Mouse (Mus musculus) left cerebral cortex, postnatal 14 days (tissue): ENCODE measurements around the gene Dram1. TPM values are rescaled to one million over a fixed set of nuclear protein-coding genes. Genes with fewer than 3 reads are reported as not detected.
"Not testable (repeated sequence)": the region's sequence is repeated elsewhere in the genome, so short reads cannot be mapped to it uniquely, and the experiment has no call there.

Experiments
- DNase-seq, 2 experiments: peaks; one replicate each; pipeline ENCODE4 v3.0.0; 2021 to 2022; ENCODE audit warnings: low spot score in 2 of 2, mixed read lengths in 1 of 2
- intact Hi-C: fragments of 180-260 bp; cut with DNase I; formaldehyde crosslinking; loops from one replicate; pipeline ENCODE4 v1.15.1; 2025
- total RNA-seq, 2 experiments: library from RNA; stranded (reverse); gene quantifications; 2 replicates each; pipeline ENCODE4 v1.2.3; 2021

Dram1 gene
- total RNA-seq, 2 experiments from 2014 or later, result 0.85 to 1.5 TPM

GRCm38 (mm10) chr10:88390096-88390790 lies 11.4 kb upstream of the Dram1 start:
- intact Hi-C loops, result loop anchor here (10.0 kb wide), 1 partner anchor 1845 kb away; no protein-coding TSS in a partner anchor

DNA sequence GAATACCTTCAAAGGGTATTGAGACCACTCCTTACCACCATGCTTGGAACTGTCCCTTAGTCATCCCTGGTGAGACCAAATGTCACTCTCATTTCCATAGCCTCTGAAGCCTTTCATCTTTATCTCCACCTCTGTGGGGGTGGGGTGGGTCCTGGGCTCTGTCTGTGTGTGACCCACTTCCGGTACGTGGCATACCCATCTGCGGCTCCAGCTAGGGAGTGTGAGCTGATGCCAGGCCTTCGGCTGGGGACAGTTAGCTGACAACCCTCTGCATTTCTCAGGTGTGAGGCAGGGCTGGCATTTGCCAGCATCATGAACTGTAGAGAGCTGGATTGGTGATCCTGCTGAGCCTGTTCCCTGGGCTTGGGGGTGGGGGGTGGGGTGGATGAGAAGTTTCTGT lies 10.7 kb upstream of the Dram1 start:
- DNase-seq, result no peak
- intact Hi-C loops, result no loop called here

More at GRCm38 (mm10) chr10:88390096-88390790, 11.4 kb upstream of the Dram1 start:
- DNase-seq, result no peak

DNA sequence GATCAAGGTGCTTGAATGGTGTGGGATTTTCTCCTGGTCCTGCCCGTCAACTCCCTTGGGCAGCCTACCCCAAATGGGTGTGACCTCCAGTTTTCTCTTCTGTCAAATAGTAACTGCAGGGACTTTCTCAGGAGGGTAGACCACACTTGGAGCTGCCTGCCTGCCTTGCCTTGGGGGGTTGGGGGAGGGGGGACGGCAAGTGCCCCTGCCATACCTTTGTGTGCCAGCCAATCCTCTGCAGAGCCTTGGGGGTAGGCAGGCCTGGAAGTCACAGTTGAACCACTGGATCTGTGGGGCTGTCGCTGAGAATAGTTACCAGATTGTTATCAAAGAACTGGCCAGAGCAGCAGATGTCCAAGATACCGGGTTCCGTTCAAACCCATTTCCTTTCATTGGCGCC lies 7.4 kb upstream of the Dram1 start:
- intact Hi-C loops, result no loop called here
- DNase-seq, result no peak

DNA sequence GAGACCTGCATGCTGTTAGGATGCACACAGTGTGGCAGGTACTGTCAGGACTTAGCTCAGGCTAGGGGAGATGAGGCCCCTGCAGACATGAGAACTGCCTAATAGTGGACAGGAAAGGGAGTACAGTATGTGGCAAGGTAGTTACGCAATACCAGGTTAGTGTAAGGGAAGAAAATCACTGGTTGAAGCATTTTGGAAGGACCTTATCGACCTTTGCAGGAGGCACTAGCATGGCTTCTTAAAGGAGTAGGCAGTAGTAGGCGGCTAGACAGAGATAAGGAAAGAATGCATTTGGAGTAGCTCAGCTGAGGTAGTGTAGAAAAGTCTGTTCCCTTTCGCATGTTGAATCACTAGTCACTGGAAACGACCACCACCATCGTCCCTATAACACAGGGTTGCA lies 6.9 kb upstream of the Dram1 start:
- intact Hi-C loops, result no loop called here
- DNase-seq, result no peak

- intact Hi-C loops, result no loop called here
- no peak for DNase-seq
Observed at GRCm38 (mm10) chr10:88385290-88385689, 6.4 kb upstream of the Dram1 start.

DNA sequence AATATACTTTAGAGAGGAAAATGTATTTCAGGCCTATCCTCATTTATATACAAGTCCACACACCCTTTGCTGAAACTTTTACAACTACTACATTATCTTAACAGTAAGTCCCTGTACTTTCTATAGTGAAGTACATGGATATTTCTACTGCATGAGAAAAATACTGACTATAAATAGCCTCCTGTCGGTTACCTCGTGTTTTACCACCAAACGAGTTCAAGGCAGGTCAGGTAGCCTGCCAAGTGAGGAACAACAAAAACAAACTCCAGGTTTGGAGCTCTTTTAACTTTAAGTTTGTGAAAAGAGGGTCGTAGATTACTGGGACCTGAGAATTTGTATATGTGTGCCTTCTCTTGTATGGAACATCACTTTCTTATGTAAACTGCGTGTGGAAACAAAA lies 5.2 kb upstream of the Dram1 start:
- intact Hi-C loops, result no loop called here
- no peak for DNase-seq

DNA sequence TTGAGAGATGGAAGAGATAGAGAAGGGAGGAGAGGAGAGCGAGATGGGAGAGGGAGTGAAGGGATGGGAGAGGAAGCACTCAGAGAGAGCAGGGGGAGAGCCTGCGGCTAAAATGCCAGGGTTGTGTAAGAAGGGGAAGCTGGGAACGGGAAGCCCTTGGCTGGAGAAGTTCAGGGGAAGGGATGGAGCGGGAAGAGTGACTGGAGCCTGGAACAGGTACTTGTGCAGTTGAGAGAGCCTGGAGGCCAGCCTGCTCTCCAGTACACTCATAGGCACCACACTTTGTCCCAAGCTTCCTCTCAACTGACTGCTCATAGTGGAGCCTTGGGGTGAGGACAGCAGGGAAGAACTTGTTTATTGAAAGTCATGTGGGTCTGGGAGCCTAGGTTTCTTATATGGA lies 4.6 kb upstream of the Dram1 start:
- DNase-seq, result no peak
- intact Hi-C loops, result no loop called here

DNA sequence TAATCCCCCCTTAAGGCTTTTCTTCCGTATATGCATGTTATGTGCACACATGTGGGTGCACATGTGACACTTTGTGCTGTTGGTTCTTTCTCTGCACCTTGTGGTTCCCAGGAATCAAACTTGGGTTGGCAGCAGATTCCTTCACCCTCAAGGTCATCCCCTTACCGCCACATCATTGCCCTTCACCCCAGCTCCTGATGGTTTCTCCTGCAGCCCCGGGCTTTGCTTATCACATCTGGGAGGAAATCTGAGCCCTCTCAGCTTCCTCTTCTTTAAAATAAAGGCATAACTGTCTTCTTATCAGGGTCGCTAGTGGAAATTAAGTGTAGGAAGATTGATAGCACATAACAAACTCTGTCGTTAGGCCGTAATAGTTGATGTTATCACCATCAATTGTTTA lies 3.1 kb upstream of the Dram1 start:
- intact Hi-C loops, result no loop called here
- DNase-seq, result no peak

GRCm38 (mm10) chr10:88381286-88381685 lies 2.4 kb upstream of the Dram1 start:
- intact Hi-C loops, result no loop called here

DNA sequence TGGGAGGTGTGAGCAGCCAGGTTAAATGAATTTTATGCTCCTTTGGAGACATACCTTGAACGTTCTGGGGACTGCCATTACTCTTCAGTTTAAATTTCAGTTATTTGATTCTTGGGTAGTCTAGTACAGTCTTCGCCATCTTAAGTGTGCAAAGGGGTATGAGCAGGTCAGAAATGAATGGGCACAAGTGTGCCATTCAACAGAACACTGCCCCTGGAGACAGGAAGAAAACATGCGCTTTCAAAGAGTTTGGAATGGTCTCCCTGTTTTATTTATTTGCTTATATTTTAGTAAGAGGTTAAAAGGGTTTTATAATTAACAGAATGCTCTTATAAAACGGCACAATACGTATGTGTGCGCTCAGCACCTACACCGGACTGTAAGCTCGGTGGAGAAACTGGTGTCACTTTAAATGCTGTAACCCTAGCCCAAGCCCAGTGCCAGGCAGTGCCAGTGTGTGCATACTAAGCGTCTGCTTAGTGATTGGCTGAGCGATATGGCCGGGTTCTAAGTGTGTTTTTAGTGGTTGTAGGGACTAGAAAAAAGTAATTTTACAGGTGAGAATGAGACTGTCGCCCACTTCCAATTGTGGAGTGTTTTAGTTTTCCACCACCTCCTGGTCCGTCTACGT lies 1.7 kb upstream of the Dram1 start:
- intact Hi-C loops, result no loop called here
- no peak for DNase-seq

More at GRCm38 (mm10) chr10:88381286-88381685, 2.4 kb upstream of the Dram1 start:
- DNase-seq, result no peak

- DNase-seq, result peak; percentile 22 to 36
- intact Hi-C loops, result no loop called here
Observed at GRCm38 (mm10) chr10:88380002-88380401, 1.1 kb upstream of the Dram1 start.

DNA sequence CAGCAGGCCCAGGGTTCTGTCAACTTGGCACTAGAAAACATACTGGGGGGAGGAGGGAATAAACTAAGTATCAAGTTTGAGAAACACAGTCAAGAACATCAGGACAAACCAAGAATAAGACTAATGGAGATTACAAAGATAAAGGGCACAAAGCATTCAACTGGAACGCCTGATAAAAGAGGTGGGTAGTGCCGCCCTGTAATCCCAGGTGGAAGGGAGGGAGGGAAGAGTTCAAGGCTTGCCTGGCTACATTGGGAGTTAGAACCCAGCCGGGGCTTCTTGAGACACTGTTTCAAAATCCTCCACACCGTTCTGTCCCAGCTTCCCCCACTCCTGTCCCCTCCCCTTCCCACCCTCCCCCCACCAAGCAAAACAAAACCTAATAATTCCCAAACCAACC lies 1.2 kb downstream of the Dram1 start:
- intact Hi-C loops, result loop anchor here (5.0 kb wide), 2 partner anchors 290 to 350 kb away; no protein-coding TSS in a partner anchor

DNA sequence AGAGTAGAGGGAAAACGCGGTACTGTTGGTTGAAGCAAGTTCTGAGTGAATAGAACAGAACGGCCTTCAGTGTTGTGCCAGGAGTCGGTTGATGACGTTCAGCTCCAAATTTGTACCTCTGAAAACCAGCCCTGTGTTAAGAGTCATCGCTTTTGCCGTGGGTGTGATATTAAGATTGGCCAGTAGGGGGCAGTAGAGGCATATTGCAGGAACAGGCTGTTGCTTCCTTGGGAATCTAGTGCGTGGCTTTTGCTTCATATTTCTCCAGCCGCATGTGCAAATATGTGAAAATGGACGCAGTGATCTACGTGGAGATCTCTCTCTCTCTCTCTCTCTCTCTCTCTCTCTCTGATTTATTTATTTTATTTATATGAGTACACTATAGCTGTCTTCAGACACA lies 2.1 kb downstream of the Dram1 start:
- intact Hi-C loops, result loop anchor here (5.0 kb wide), 2 partner anchors 291 to 351 kb away; no protein-coding TSS in a partner anchor
- DNase-seq, result peak; percentile 96 to 98

More for the DNA sequence above, 1.2 kb downstream of the Dram1 start:
- DNase-seq, result no peak

DNA sequence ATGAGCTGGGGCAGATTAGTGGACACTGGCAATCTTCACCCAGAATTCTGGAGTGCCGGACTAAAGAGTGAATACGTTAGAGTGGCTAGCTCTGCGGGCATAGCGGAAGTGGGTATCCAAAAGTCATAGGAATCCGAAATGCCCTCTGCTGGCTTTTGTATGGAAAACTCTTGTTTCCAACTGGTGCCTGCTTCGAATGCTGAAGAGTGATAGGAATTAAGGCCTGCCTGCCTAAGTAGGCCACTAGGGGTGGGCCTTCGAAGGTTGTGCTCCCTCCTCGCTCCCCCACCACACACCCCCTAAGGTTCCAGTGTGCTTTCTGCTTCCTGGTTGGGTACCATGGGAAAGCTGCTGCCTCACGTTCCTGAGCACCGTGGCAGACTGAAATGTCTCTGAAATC lies 3.9 kb downstream of the Dram1 start:
- intact Hi-C loops, result loop anchor here (5.0 kb wide), 2 partner anchors 292 to 352 kb away; no protein-coding TSS in a partner anchor
- DNase-seq, result no peak

DNA sequence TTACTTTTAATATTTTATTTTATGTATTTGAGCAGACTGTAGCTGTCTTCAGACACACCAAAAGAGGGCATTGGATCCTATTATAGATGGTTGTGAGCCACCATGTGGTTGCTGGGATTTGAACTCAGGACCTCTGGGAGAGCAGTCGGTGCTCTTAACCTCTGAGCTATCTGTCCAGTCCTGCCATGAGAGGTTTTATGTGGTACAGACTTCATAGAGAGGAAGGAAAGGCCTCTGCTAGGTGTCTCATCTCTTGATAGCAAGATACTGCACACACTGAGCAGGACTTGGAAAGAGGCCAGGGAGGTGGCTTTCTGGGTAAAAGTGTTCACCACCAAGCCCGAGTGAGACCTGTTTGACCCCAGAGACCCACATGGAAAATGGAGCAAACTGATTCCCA lies 5.9 kb downstream of the Dram1 start:
- DNase-seq, intact Hi-C loops: not testable (repeated sequence)

DNA sequence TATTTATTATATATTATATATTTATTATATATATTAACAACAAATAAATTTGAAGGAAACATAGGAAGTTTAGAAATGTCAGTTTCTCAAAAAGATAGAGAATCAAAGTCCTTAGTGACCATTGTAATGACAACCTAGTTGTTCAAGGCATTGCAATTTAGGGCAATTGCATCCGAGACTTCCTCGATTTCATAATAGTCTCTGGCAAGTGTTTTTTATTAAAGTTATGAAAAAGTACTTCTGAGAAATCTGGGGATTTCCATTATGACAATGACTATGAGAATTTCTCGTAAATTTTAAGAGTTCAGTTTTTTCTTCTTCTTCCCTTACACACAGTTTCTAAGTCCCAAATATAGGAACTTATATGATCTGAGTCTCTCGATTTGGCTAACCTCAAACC lies 6.4 kb downstream of the Dram1 start:
- DNase-seq, result no peak
- intact Hi-C loops, result no loop called here

DNA sequence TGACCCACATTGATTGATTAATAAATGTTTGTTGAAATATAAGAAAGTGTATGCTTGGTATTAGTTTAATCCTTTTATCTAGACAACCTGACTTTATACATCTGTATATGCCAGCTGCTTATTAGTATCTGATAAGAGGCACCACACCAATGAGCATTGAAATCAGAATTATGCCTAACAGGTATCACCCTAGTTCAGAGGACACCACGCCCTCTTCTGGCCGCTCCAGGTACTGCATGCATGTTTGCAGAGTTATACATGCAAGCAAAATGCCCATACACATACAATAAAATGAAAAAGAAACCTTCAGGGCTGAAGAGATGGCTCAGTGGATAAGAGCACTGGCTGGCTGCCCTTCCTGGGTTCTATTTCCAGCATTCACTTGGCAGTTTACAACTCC lies 7.1 kb downstream of the Dram1 start:
- peak in 1 of 2 experiments; percentile 26 for DNase-seq

GRCm38 (mm10) chr10:88369233-88369632 lies 9.6 kb downstream of the Dram1 start:
- DNase-seq, result no peak
- intact Hi-C loops, result no loop called here

More for the DNA sequence above, 7.1 kb downstream of the Dram1 start:
- intact Hi-C loops, result no loop called here

DNA sequence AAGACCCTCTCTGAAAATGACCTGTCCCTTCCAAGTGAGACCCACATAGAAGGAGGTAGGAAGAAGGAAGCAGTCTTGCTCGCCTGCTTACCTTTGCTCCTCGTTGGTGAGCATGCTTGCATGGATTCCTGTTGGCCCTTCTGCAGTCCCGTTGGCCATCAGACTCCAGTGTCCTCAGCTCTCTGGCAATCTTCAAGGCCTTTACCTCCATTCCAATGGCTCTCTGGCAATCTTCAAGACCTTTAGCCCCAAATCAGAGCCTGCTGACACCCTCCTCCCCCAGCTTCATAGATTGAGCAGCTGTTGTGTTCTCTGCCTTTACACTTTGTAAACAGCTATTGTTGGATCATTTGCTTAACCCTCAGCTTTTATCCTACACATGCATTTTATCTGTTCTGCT lies 14.7 kb downstream of the Dram1 start:
- intact Hi-C loops, result no loop called here
- DNase-seq, result no peak

- intact Hi-C loops, result no loop called here
- DNase-seq, result no peak
Observed at GRCm38 (mm10) chr10:88362218-88362617, 16.7 kb downstream of the Dram1 start.

DNA sequence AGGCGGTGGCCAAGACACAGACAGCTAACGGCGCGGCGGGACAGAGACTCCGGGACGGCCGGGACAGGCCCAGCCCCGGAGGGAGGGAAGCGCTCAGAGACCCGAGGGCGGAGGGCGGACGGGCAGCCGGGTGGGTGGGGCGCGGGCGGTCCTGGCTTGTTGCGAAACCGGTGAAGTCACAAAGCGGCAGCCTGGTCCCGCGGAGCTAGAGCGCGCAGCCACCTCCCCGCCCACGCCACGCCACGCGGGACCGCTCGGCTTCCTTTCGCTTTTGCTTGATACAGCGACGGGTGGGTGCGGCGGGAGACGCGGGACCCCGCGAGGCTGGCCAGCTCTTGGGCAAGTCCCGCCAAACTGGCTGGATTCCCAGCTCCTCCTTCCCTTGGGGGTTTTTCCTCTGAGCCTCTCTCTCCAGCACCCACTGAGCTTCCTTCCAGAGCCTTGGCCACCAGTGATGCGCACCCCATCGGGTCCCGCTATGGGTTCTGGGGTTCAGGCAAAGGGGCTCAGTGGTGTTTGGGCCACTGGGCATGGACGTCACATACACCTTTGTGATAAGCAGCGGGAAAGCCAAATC lies 21.8 kb downstream of the Dram1 start:
- intact Hi-C loops, result no loop called here
- peak; percentile 44 to 66 for DNase-seq
